Mouse (Mus musculus) neutrophil, adult 65 days (primary cell): ENCODE measurements around the gene Phyh. TPM values are rescaled to one million over a fixed set of nuclear protein-coding genes. Genes with fewer than 3 reads are reported as not detected.

ENCODE experiments used
- total RNA-seq: library from RNA; stranded (reverse); gene quantifications from 2 replicates; pipeline ENCODE4 v1.2.4, GENCODE M21; 2023

Gene Phyh
- 27.9 and 49.9 TPM in 2 replicates for total RNA-seq

GRCm38 (mm10) chr2:4918860-4919739 is at the start of gene Phyh:
Gene Phyh, plus strand, starts transcription at chr2:4919019.

GRCm38 (mm10) chr2:4881350-4882248 is 37.2 kb upstream of the Phyh start, which contains the start of gene Sephs1:
Gene Sephs1, plus strand, starts transcription at chr2:4881564.

GRCm38 (mm10) chr2:4975807-4976206 is 57.0 kb downstream of the Phyh start, which contains the start of gene Ucma:
Gene Ucma, plus strand, starts transcription at chr2:4976122.

Other genes with a start within 250 kb of the Phyh start
- not detected in 2 replicates for gene Bend7, start 201.2 kb upstream of the Phyh start, total RNA-seq
- gene Sephs1, start 37.5 kb upstream of the Phyh start, total RNA-seq, result 16.3 and 16.7 TPM in 2 replicates
- not detected in 2 replicates for gene Ucma, start 57.1 kb downstream of the Phyh start, total RNA-seq
- 33.2 and 50.8 TPM in 2 replicates for gene Mcm10, start 93.8 kb downstream of the Phyh start, total RNA-seq
- gene Optn, start 145.0 kb downstream of the Phyh start, total RNA-seq, result 50.2 and 75.2 TPM in 2 replicates
- not detected in 2 replicates for gene Ccdc3, start 218.8 kb downstream of the Phyh start, total RNA-seq